Mouse (Mus musculus): Measurements from ENCODE around the gene Olfr721-ps1.
A peak's percentile ranks its signal among the peaks of the same experiment; 100 is the strongest.

Gene Olfr721-ps1

DNA sequence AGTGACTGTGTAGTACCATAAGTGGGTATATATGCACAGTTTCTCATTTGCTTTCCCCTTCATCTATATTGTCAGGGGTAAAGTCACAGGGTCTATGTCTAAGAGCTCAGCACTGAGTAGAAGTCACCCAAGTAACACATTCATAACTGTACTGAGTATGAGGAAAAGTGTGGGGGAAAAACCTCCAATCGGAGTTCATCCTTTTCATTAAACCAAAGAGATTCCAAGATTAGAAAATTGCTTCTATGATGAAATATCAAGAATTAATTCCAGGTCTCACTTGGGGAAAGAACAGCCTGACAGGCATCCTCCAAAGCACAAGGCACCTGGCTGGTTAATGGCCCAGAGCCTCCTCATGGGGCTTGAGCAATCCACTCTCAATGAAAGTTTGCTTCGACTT, at the start of gene Olfr721-ps1:
TSS of gene Olfr721-ps1 (plus strand) at position 301 of the 400 bp plus-strand sequence.
- DNase-seq (ENCODE audit: extremely low spot score): no peak

DNA sequence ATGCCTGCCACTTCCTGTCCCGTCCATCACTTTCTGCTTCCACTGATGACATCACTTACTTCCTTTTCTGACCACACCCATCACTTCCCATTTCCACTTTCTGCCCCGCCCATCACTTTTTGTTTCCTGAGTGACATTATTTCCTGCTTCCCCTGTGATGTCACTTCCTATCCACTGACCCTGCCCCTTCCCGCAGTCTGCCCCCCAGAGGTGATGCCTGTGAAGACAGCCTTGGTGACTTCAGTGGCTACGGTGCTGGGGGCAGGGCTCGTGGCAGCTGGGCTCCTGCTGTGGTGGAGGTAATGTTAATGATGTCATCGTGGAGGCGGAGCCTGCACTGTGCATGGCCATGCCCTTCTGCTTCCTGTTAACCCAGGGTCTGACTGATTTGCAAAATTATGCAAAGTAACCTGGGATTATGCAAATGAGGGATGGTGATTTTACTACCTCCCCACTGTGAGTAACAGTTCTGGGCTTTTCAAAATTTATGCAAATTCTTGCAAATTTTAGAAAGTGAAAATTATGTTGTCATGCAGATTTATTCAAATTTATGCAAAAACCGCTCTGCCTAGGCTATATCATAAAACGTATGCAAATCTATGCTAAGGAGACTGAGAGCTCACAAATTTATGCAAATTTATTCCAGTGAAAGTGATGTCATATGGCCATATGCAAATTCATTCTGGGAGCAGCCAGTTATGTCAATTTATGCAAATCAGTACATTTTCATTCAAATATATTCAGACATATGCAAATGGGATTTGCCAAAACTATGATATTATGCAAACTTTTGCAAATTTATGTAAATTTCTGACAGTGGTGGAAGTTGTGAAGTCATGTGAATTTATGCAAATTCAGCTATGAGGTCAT, 49.1 kb upstream of the Olfr721-ps1 start:
- DNase-seq (ENCODE audit: extremely low spot score): no peak

DNA sequence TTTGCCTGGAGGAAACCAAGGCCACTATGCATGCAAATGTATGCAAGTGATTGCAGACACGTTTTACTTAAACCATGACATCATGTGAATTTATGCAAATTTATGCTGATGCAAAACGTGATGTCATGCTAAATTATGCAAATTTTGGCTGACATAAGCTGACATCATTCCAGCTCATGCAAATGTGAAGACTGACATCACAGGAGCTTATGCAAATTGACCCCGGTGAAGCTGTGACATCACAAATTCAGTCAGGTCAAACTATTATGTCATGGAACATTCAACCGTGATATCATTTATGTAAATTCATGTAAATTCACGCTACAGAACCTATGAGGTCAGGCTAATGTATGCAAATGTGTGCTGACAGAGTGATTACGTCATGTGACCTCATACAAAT, 48.5 kb upstream of the Olfr721-ps1 start:
- DNase-seq (ENCODE audit: extremely low spot score): no peak

- no peak for DNase-seq (ENCODE audit: extremely low spot score)
Observed at GRCm38 (mm10) chr14:14353081-14353732, 47.9 kb upstream of the Olfr721-ps1 start.

DNA sequence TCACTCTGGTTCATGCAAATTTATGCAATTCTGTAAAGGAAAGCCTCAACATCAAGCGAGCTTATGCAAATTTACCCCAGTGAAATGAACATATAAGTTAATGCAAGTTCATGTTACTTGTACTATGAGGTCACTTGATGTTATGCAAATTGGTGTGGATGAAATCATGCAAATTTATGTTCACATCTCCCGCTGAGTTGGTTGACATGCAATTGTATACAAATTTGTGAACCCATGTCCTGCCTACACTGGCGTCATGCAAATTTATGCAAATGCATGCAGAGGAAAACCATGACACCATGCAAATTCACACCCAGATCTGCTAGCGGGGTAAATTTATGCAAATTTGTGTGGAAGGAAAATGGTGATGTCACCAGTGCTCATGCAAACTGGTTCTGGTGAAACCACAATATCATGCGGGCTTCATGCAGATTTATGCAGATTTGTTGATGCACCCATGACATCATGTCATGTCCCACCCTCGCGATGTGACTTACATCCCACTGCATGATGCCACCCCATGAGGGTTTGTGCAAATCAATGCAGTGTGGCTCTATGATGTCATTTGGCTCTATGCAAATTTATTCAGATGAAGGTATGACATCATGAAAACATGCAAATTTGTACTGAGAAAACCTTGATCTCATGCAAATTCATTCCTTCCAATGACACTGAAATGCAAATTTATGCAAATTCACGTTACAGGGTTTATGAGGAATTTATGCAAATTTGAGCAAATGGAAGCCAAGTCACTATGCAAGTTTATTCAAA, 47.2 kb upstream of the Olfr721-ps1 start:
- peak; percentile 6 for DNase-seq (ENCODE audit: extremely low spot score)

DNA sequence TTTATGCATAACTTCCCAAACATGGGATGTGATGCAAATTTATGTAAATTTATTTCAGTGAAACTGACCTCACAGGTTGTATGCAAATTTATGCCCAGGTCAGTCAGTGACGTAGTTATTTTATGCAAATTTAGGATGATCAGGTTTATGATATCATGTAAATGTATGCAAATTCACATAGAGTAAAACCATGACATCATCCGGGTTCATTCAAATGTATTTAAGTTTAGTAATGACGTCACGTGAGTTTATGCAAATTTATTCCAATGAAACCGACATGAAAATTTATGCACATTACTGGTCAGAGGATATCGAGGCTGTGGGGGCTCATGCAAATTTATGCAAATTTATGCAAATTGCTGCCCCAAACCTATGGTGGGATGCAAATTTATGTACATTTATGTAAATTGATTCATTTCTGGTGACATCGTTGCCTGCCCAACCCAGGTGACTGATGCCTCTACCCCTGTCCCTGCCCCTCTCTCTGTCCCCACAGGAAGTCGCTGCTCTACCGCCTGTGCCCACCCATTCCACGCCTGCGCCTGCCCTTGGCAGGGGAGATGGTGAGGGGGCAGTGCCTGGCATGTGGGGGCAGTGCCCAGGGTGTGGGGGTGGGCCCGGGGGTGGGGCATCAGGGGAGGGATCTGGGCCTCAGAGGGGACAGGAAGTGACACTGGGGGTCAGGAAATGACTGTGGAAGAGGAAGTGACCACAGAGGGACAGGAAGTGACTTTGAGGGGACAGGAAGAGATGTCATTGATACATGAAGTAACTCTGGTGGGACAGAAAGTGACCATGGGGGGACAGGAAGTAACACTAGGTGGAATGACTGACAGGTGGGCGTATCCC, 46.4 kb upstream of the Olfr721-ps1 start:
- DNase-seq (ENCODE audit: extremely low spot score): no peak

- DNase-seq (ENCODE audit: extremely low spot score): no peak
Observed at GRCm38 (mm10) chr14:14355360-14355646, 45.8 kb upstream of the Olfr721-ps1 start.

- no peak for DNase-seq (ENCODE audit: extremely low spot score)
Observed at GRCm38 (mm10) chr14:14395535-14395934, 5.6 kb upstream of the Olfr721-ps1 start.

GRCm38 (mm10) chr14:14436078-14436658, 35.1 kb downstream of the Olfr721-ps1 start:
- no peak for DNase-seq (ENCODE audit: extremely low spot score)
